Mouse (Mus musculus) left cerebral cortex, adult 6 months (tissue): ENCODE data around the gene Mmp9. TPM values are rescaled to one million over a fixed set of nuclear protein-coding genes. Genes with fewer than 3 reads are reported as not detected.

Source experiments
- long read RNA-seq, 2 experiments: library from polyadenylated mRNA; unstranded; transcript quantifications; one replicate each; pipeline ENCODE4 v2.0.0; 2019 to 2020
- polyA plus RNA-seq: library from polyadenylated mRNA; unstranded; fragments of <200 nt; fragmentation: Nextera tagmentation; gene quantifications from 2 replicates; pipeline ENCODE4 v1.2.3, GENCODE M21; 2021

Mmp9 gene
- polyA plus RNA-seq, result 0.91 and 0.93 TPM in 2 replicates
- long read RNA-seq, experiment 1, partial matches to known transcripts, result 2 of 3 reads
- long read RNA-seq, experiment 1, other reads (novel, unspliced or antisense), result 1 of 3 reads
- long read RNA-seq, experiment 2, result 0 reads

DNA sequence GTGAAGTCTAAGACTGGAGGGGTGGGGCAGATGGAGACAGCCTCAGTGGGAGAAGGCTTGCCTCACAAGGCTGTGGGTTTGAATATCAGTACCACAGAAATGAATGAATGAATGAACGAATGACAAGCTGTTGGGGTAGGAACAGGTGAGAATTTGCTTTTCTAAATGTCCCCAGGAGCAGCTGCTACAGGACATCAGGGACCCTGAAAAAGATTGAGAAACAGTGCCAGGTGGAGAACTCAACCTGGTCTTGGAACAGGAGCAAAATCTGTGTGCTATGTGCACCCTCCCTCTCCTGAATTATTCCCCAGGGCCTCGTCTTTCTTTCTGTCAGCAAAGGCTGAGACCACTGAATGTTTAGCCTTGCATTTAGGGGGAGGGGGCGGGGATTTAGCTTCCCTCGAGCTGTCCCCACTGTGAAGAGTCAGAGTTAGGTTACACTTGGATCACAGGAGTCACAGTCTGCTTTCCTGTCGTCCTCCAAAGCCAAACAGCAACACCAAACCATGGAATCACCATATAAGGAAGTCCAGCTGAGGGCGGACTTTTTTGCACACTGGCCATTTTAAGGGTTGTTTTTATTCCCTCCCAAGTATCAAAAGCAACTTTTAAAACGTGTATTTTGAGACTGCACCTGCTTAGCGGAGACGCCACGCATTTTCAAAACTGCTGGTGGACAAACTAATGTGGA, at the start of gene Mmp9:
Gene Mmp9 (plus strand): TSS at position 641 of the 691 bp plus-strand sequence.

DNA sequence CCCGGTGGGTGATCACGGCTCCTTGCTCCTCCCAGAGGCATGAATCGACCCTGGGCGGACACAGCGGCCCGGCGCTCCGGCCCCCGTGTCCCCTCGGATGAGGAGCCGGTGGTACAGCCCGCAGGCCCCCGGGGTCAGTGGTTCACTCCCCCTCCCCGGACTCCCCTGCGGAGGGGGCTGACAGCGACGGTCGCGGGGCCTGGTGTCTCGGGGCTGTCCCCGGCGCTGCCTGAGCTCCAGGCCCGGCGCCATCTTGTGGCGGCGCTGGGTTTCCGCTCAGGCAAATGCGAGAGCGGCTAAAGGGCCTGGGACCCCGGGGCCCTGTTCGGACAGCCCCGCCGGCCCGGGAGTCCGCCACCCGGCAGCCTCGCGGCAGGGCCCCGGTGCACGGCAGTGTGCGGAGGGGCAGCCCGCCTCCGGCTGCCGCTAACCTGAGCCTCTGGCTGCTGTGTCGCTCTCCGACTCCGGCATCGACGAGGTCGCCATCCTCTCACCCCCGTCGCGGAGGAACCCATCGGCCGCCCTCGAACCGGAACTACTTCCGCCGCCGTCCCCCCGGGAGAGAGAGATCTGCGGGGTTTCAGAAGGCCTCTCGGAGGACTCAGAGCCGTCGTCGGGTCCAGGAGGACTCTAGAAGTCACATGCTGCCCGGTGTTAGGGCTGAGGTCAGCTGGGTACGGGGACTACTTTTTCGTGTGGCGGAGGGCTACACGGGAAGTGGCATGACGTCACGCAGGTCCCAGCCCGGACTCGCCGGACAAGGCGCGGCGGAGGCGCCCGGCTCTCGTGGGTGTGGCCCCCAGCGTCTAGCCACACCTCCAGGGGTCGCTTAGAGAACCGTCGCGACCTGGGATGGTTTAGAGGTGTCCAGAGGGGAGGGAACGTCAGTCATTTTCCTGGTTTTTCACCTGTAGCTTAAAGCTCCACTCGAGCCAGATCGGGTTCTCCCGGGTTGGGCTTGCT, 29.2 kb upstream of the Mmp9 start, which contains the start of gene Zfp335:
Gene Zfp335 (minus strand): TSS at position 672 of the 963 bp plus-strand sequence.

DNA sequence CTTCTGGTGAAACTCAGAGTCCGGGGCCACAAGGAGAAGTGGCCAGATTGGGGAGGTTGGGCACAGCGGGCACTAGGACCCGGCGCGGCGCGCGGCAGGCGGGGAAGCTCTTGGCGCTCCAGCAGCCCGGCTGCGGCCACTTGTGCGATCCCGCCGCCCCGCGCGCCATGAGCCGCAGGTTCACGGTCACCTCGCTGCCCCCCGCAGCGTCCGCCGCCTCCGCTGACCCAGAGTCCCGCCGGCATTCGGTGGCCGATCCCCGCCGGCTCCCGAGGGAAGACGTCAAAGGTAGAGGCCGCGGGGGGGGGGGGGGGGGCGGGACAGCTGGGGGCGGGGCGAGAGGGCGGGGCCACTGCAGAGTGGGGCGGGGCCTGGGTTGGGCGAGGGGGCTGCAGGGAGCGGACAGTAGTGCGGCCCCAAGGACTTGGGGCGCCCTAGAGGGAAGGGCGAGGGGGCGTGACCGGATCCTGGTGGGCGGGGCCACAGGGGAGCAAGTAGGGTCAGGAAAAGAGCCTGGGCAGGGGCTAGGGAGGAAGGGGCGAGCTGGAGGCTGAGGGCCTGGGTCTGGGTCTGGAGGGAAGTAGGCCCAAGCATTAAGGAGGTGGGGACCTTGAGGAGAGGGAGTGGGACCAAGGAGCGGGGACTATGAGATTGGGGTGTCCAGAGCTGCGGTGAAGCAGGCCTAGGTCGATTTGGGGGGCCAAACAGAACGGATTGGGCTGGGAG, 20.3 kb downstream of the Mmp9 start, which contains the start of gene Slc12a5:
Gene Slc12a5 (plus strand): TSS at position 87 of the 726 bp plus-strand sequence.

Other genes with a start within 250 kb of the Mmp9 start
- not detected in 2 replicates for gene Spint4, start 242.3 kb upstream of the Mmp9 start, polyA plus RNA-seq
- gene Spint5, start 225.5 kb upstream of the Mmp9 start, polyA plus RNA-seq, result not detected in 2 replicates
- 3.0 and 3.1 TPM in 2 replicates for gene Wfdc3, start 194.8 kb upstream of the Mmp9 start, polyA plus RNA-seq
- 5.0 and 21.1 TPM in 2 replicates for gene Dnttip1, start 194.8 kb upstream of the Mmp9 start, polyA plus RNA-seq
- 1.3 and 1.4 TPM in 2 replicates for gene Ube2c, start 170.9 kb upstream of the Mmp9 start, polyA plus RNA-seq
- 0.64 and 0.74 TPM in 2 replicates for gene Tnnc2, start 160.8 kb upstream of the Mmp9 start, polyA plus RNA-seq
- 50.8 and 62.0 TPM in 2 replicates for gene Snx21, start 155.0 kb upstream of the Mmp9 start, polyA plus RNA-seq
- gene Acot8, start 135.9 kb upstream of the Mmp9 start, polyA plus RNA-seq, result 21.4 TPM in 2 replicates
- 7.8 and 8.8 TPM in 2 replicates for gene Zswim3, start 135.7 kb upstream of the Mmp9 start, polyA plus RNA-seq
- 23.2 and 23.4 TPM in 2 replicates for gene Zswim1, start 118.1 kb upstream of the Mmp9 start, polyA plus RNA-seq
- not detected in 2 replicates for gene Spata25, start 112.2 kb upstream of the Mmp9 start, polyA plus RNA-seq
- 105 and 121 TPM in 2 replicates for gene Ctsa, start 107.9 kb upstream of the Mmp9 start, polyA plus RNA-seq
- gene Neurl2, start 107.3 kb upstream of the Mmp9 start, polyA plus RNA-seq, result 3.4 and 4.6 TPM in 2 replicates
- 75.3 and 129 TPM in 2 replicates for gene Pltp, start 83.1 kb upstream of the Mmp9 start, polyA plus RNA-seq
- gene Pcif1, start 61.5 kb upstream of the Mmp9 start, polyA plus RNA-seq, result 80.5 and 84.8 TPM in 2 replicates
- 6.6 and 9.3 TPM in 2 replicates for gene Zfp335, start 29.0 kb upstream of the Mmp9 start, polyA plus RNA-seq
- 96.8 and 132 TPM in 2 replicates for gene Slc12a5, start 20.0 kb downstream of the Mmp9 start, polyA plus RNA-seq
- 6.1 and 14.0 TPM in 2 replicates for gene Ncoa5, start 94.1 kb downstream of the Mmp9 start, polyA plus RNA-seq
- 0.78 and 1.8 TPM in 2 replicates for gene Cd40, start 114.8 kb downstream of the Mmp9 start, polyA plus RNA-seq
- gene 1700025C18Rik, start 150.0 kb downstream of the Mmp9 start, polyA plus RNA-seq, result not detected in 2 replicates